Comparison of ENCODE assay signal across 8 mouse cellular contexts in the genomic region with DNA sequence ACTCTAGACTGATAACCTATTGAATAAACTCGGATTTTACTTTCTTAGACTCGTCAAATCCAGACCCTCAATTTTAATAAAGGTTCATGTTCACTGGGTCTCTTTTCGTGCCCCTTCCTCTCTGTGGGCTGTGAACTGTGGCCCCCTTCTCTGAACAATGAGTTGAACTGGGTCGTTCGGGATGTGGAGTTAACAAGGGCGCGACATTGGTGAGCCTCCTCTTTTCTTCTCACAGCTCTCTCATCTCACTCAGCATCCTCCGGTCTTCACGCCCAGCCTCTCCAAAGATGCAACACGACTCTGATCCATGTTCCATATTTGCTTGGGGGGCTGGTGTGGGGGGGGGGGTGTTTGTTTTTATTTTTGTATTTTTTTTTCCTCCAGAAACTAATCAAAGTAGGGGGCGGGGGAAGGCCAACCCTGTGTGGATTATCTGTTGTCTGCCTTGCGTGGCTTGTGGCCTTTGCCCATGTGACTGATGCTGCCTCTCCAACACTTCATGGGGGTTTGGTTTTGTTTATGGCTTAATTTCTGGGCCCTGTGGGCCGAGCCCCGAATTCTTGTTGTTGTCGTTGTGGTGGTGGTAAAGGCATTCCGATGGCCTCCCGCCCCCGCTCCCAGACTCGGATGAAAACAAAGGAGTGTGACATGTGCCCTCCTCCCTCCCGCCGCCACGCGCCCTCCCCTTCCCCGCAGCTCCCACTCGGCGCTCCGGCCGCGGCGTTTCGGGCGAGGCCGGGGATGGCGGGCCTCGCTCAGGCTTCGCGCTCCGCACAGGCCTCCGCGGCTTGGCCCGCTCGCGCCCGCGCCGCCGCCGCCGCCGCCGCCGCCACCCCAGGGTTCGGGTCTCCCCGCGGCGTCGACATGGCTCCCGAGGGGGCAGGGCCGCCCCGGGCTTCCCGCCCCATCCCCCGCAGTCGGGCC. TPM values are rescaled to one million over a fixed set of nuclear protein-coding genes. Genes with fewer than 3 reads are reported as not detected.
DNase-seq lines count a peak whose midpoint lies in the region; ATAC-seq and TF ChIP-seq lines count a peak whose summit lies in the region.

No protein-coding gene starts in this region.

- no peaks in the 10 kb centered on the region for H3K9me3 ChIP-seq in forebrain, embryonic 16.5 days (ENCODE audit: control insufficient read depth, low read length)
- H3K9me3 ChIP-seq in neural tube, embryonic 15.5 days (replicated peaks), result no peaks in the 10 kb centered on the region

- peak overlapping the region; percentile 99 for H3K9ac ChIP-seq in forebrain, embryonic 16.5 days (replicated peaks; ENCODE audit: low read depth, low read length)
- H3K9ac ChIP-seq in neural tube, embryonic 15.5 days (replicated peaks), result peak overlapping the region; percentile 100

- intact Hi-C loops in heart, postnatal 25 days (cut with DNase I), result loop anchor here (5.0 kb wide), 1 partner anchor 35 kb away; no protein-coding TSS in a partner anchor

- H3K36me3 ChIP-seq in forebrain, embryonic 16.5 days (ENCODE audit: control insufficient read depth, insufficient read depth), result no peaks in the 10 kb centered on the region
- no peaks in the 10 kb centered on the region; the same call in 1 of the 2 replicates for H3K36me3 ChIP-seq in neural tube, embryonic 15.5 days

- peak; percentile 98 for DNase-seq in Muller cell, postnatal 12 days (ENCODE audit: inconsistent ontology term)
- peak; percentile 75 to 78 for DNase-seq in cerebellum, adult 2 months
- DNase-seq in heart, postnatal 25 days (ENCODE audit: low spot score), result peak; percentile 20
- peak; percentile 43 to 62 for DNase-seq in layer of hippocampus, adult 18-20 months (ENCODE audit: low spot score in 2 of 2)
- DNase-seq in lung, adult 2 months, result peak; percentile 64
- DNase-seq in thymus, postnatal 10 days (ENCODE audit: low spot score in 2 of 2), result peak; percentile 30 to 49

- ATAC-seq in forebrain, embryonic 16.5 days, result peak; percentile 68
- ATAC-seq in neural tube, embryonic 15.5 days (ENCODE audit: low FRiP score), result peak; percentile 71

- no peaks in the 10 kb centered on the region for H3K27me3 ChIP-seq in cerebellum, adult 2 months (ENCODE audit: control insufficient read depth, insufficient read depth, low read length)
- H3K27me3 ChIP-seq in forebrain, embryonic 16.5 days (replicated peaks; ENCODE audit: control insufficient read depth, insufficient read depth, low read length), result no peaks in the 10 kb centered on the region
- no peaks in the 10 kb centered on the region for H3K27me3 ChIP-seq in neural tube, embryonic 15.5 days (replicated peaks)

- H3K4me2 ChIP-seq in forebrain, embryonic 16.5 days (ENCODE audit: low read length), result peak overlapping the region; percentile 60
- H3K4me2 ChIP-seq in neural tube, embryonic 15.5 days, result peak overlapping the region; percentile 64

- no peak for TF ChIP-seq POLR2A in cerebellum, adult 2 months (IDR thresholded peaks at IDR 0.05; ENCODE audit: borderline replicate concordance, insufficient read depth, low read length)
- TF ChIP-seq POLR2A in lung, adult 2 months (IDR thresholded peaks at IDR 0.05; ENCODE audit: borderline replicate concordance, extremely low read depth, low read depth, low read length), result no peak

- no peak for TF ChIP-seq CTCF in cerebellum, adult 2 months (IDR thresholded peaks at IDR 0.05; ENCODE audit: borderline replicate concordance, insufficient read depth, low read depth, low read length)
- TF ChIP-seq CTCF in lung, adult 2 months (IDR thresholded peaks at IDR 0.05; ENCODE audit: insufficient read depth, low read length), result no peak

- peaks cover 4% of the 10 kb centered on the region; the same call in 1 of the 2 replicates for H3K4me1 ChIP-seq in cerebellum, adult 2 months (ENCODE audit: control insufficient read depth, insufficient read depth, low read length)
- peaks cover 22% of the 10 kb centered on the region for H3K4me1 ChIP-seq in forebrain, embryonic 16.5 days (replicated peaks; ENCODE audit: control insufficient read depth, insufficient read depth, low read length)
- peaks cover 10% of the 10 kb centered on the region for H3K4me1 ChIP-seq in lung, adult 2 months (ENCODE audit: control insufficient read depth, insufficient read depth, low read length)
- peaks cover 24% of the 10 kb centered on the region for H3K4me1 ChIP-seq in neural tube, embryonic 15.5 days

- WGBS in cerebellum, adult 2 months, result under 1% methylated on average over 58 of the region's 63 CpGs
- WGBS in forebrain, embryonic 16.5 days, result under 1% methylated on average over 55 of the region's 63 CpGs
- under 1% methylated on average over 54 of the region's 63 CpGs for whole genome bisulfite sequencing in lung, adult 2 months
- under 1% methylated on average over 56 of the region's 63 CpGs for WGBS in neural tube, embryonic 15.5 days

- peak overlapping the region; percentile 3 for H3K27ac ChIP-seq in cerebellum, adult 2 months (ENCODE audit: insufficient read depth, low read length)
- peak overlapping the region; percentile 99 for H3K27ac ChIP-seq in forebrain, embryonic 16.5 days (ENCODE audit: low read length)
- peak overlapping the region; percentile 99 for H3K27ac ChIP-seq in neural tube, embryonic 15.5 days (replicated peaks)

- peak overlapping the region; percentile 68 for H3K4me3 ChIP-seq in cerebellum, adult 2 months (replicated peaks; ENCODE audit: insufficient read depth, low read depth, low read length)
- peak overlapping the region; percentile 85 for H3K4me3 ChIP-seq in forebrain, embryonic 16.5 days (replicated peaks; ENCODE audit: low read length)
- peak overlapping the region; percentile 80 for H3K4me3 ChIP-seq in lung, adult 2 months (replicated peaks; ENCODE audit: extremely low read depth, low read depth, low read length)
- H3K4me3 ChIP-seq in neural tube, embryonic 15.5 days (replicated peaks), result peak overlapping the region; percentile 87

RNA-seq across cellular contexts. Expression of gene Ptbp2, which starts 2.0 kb away (rescaled TPM):
- 89.1 and 92.3 TPM in 2 replicates for polyA plus RNA-seq in cerebellum, adult 2 months (2012; rRNA removed)
- 323 and 366 TPM in 2 replicates for polyA plus RNA-seq in forebrain, embryonic 16.5 days (2015; fragmentation: Nextera tagmentation; extraction: Ambion mirVana)
- total RNA-seq in heart, postnatal 25 days (2021), result 10 to 100 TPM; 20.8 to 24.3 TPM
- 100 to 1,000 TPM; 116 to 125 TPM for total RNA-seq in layer of hippocampus, adult 18-20 months (2021)
- 4.6 and 10.9 TPM in 2 replicates for polyA plus RNA-seq in lung, adult 2 months (2012; rRNA removed)
- 185 and 218 TPM in 2 replicates for polyA plus RNA-seq in neural tube, embryonic 15.5 days (2015; fragmentation: Nextera tagmentation; extraction: Ambion mirVana)

Comparison
In these comparisons a context has a peak if more than half of its experiments do, and no peak if none do; other contexts are left out.
1. Peak in every context shown above with its lines: DNase-seq, ATAC-seq, H3K4me3 ChIP-seq and H3K27ac ChIP-seq.
2. DNase-seq: peak in every context shown above with its lines; median percentile 98 in Muller cell, postnatal 12 days; 76 in cerebellum, adult 2 months; 64 in lung, adult 2 months; 52 in layer of hippocampus, adult 18-20 months; 40 in thymus, postnatal 10 days; 20 in heart, postnatal 25 days.
3. H3K27ac ChIP-seq: peak in every context shown above with its lines; median percentile 99 in forebrain, embryonic 16.5 days; 99 in neural tube, embryonic 15.5 days; 3 in cerebellum, adult 2 months.